Mouse (Mus musculus): ENCODE measurements around the gene Epo. TPM values are rescaled to one million over a fixed set of nuclear protein-coding genes. Genes with fewer than 3 reads are reported as not detected.

The Epo gene
- polyA plus RNA-seq, 1 experiment from 2014 or later: not detected

- peak; percentile 89 for ATAC-seq (ENCODE audit: low FRiP score, low TSS enrichment)
- peaks cover 10% of the 10 kb centered on the region for H3K4me1 ChIP-seq (ENCODE audit: control insufficient read depth, insufficient read depth, low read length)
- H3K27me3 ChIP-seq (ENCODE audit: control insufficient read depth, insufficient read depth, low read length): no peaks in the 10 kb centered on the region
- peaks cover 6% of the 10 kb centered on the region; the same call in 1 of the 2 replicates for H3K36me3 ChIP-seq (ENCODE audit: control insufficient read depth, insufficient read depth, low read length)
- H3K4me2 ChIP-seq (replicated peaks; ENCODE audit: low read depth, low read length): peak overlapping the region; percentile 52
- 0% methylated on average over 30 of the region's 30 CpGs for WGBS
- peak overlapping the region; percentile 80; the same call in 1 of the 2 replicates for H3K9ac ChIP-seq (ENCODE audit: low read depth, low read length)
- H3K27ac ChIP-seq (ENCODE audit: low read depth, low read length): peak overlapping the region; percentile 65
- peak overlapping the region; percentile 50 for H3K4me3 ChIP-seq (ENCODE audit: low read length)
- H3K9me3 ChIP-seq (ENCODE audit: control insufficient read depth, low read length): no peaks in the 10 kb centered on the region
These were observed 30.4 kb downstream of the Epo start for GRCm38 (mm10) chr5:137502667-137503110.

- WGBS: 2% methylated on average over 64 of the region's 64 CpGs
- peak within 1 kb of the TSS; percentile 92 for H3K27ac ChIP-seq (ENCODE audit: low read depth, low read length)
- ATAC-seq (ENCODE audit: low FRiP score, low TSS enrichment): peak; percentile 96
- H3K9me3 ChIP-seq (ENCODE audit: control insufficient read depth, low read length): no peaks in the 10 kb centered on the region
- H3K36me3 ChIP-seq (ENCODE audit: control insufficient read depth, insufficient read depth, low read length): peaks cover 6% of the 10 kb centered on the region; the same call in 1 of the 2 replicates
- peak within 1 kb of the TSS; percentile 50 for H3K4me3 ChIP-seq (ENCODE audit: low read length)
- peak within 1 kb of the TSS; percentile 80 for H3K9ac ChIP-seq (ENCODE audit: low read depth, low read length)
- H3K4me1 ChIP-seq (ENCODE audit: control insufficient read depth, insufficient read depth, low read length): peaks cover 10% of the 10 kb centered on the region
- no peaks in the 10 kb centered on the region for H3K27me3 ChIP-seq (ENCODE audit: control insufficient read depth, insufficient read depth, low read length)
- H3K4me2 ChIP-seq (replicated peaks; ENCODE audit: low read depth, low read length): peak within 1 kb of the TSS; percentile 82
These were observed 31.1 kb downstream of the Epo start, which contains the start of gene Pop7 for GRCm38 (mm10) chr5:137501709-137502666. Pop7 (minus strand) TSS chr5:137502518.

GRCm38 (mm10) chr5:137500186-137500585 is 32.9 kb downstream of the Epo start:
- H3K27ac ChIP-seq (ENCODE audit: low read depth, low read length): no peak overlapping the region
- no peaks in the 10 kb centered on the region for H3K9me3 ChIP-seq (ENCODE audit: control insufficient read depth, low read length)
- no peaks in the 10 kb centered on the region for H3K27me3 ChIP-seq (ENCODE audit: control insufficient read depth, insufficient read depth, low read length)
- no peak overlapping the region for H3K9ac ChIP-seq (ENCODE audit: low read depth, low read length)
- peaks cover 10% of the 10 kb centered on the region for H3K4me1 ChIP-seq (ENCODE audit: control insufficient read depth, insufficient read depth, low read length)
- 90% methylated on average over 7 of the region's 7 CpGs for WGBS
- peaks cover 6% of the 10 kb centered on the region; the same call in 1 of the 2 replicates for H3K36me3 ChIP-seq (ENCODE audit: control insufficient read depth, insufficient read depth, low read length)
- no peak overlapping the region for H3K4me3 ChIP-seq (ENCODE audit: low read length)
- H3K4me2 ChIP-seq (replicated peaks; ENCODE audit: low read depth, low read length): no peak overlapping the region
- no peak for ATAC-seq (ENCODE audit: low FRiP score, low TSS enrichment)

- H3K9ac ChIP-seq (ENCODE audit: low read depth, low read length): no peak overlapping the region
- H3K4me3 ChIP-seq (ENCODE audit: low read length): no peak overlapping the region
- peaks cover 4% of the 10 kb centered on the region; the same call in 1 of the 2 replicates for H3K4me1 ChIP-seq (ENCODE audit: control insufficient read depth, insufficient read depth, low read length)
- H3K4me2 ChIP-seq (replicated peaks; ENCODE audit: low read depth, low read length): no peak overlapping the region
- no peaks in the 10 kb centered on the region for H3K27me3 ChIP-seq (ENCODE audit: control insufficient read depth, insufficient read depth, low read length)
- WGBS: 56% methylated on average over 13 of the region's 13 CpGs
- H3K9me3 ChIP-seq (ENCODE audit: control insufficient read depth, low read length): no peaks in the 10 kb centered on the region
- ATAC-seq (ENCODE audit: low FRiP score, low TSS enrichment): no peak
- H3K27ac ChIP-seq (ENCODE audit: low read depth, low read length): no peak overlapping the region
- H3K36me3 ChIP-seq (ENCODE audit: control insufficient read depth, insufficient read depth, low read length): no peaks in the 10 kb centered on the region
These were observed 39.2 kb downstream of the Epo start for GRCm38 (mm10) chr5:137493831-137494230.

GRCm38 (mm10) chr5:137491559-137491958 is 41.5 kb downstream of the Epo start:
- H3K4me2 ChIP-seq (replicated peaks; ENCODE audit: low read depth, low read length): no peak overlapping the region
- 36% methylated on average over 4 of the region's 4 CpGs for WGBS
- peaks cover 4% of the 10 kb centered on the region; the same call in 1 of the 2 replicates for H3K4me1 ChIP-seq (ENCODE audit: control insufficient read depth, insufficient read depth, low read length)
- ATAC-seq (ENCODE audit: low FRiP score, low TSS enrichment): no peak
- no peak overlapping the region for H3K4me3 ChIP-seq (ENCODE audit: low read length)
- H3K27me3 ChIP-seq (ENCODE audit: control insufficient read depth, insufficient read depth, low read length): 0 out of 2 replicates have a peak, but pooled peaks cover under 1% of the 10 kb centered on the region
- H3K9me3 ChIP-seq (ENCODE audit: control insufficient read depth, low read length): no peaks in the 10 kb centered on the region
- no peak overlapping the region for H3K9ac ChIP-seq (ENCODE audit: low read depth, low read length)
- no peak overlapping the region for H3K27ac ChIP-seq (ENCODE audit: low read depth, low read length)
- no peaks in the 10 kb centered on the region for H3K36me3 ChIP-seq (ENCODE audit: control insufficient read depth, insufficient read depth, low read length)

- H3K36me3 ChIP-seq (ENCODE audit: control insufficient read depth, insufficient read depth, low read length): no peaks in the 10 kb centered on the region
- H3K27ac ChIP-seq (ENCODE audit: low read depth, low read length): no peak overlapping the region
- WGBS: 85% methylated on average over 7 of the region's 7 CpGs
- peaks cover 4% of the 10 kb centered on the region; the same call in 1 of the 2 replicates for H3K4me1 ChIP-seq (ENCODE audit: control insufficient read depth, insufficient read depth, low read length)
- H3K4me2 ChIP-seq (replicated peaks; ENCODE audit: low read depth, low read length): no peak overlapping the region
- H3K9ac ChIP-seq (ENCODE audit: low read depth, low read length): no peak overlapping the region
- 0 out of 2 replicates have a peak, but pooled peaks cover 8% of the 10 kb centered on the region for H3K27me3 ChIP-seq (ENCODE audit: control insufficient read depth, insufficient read depth, low read length)
- no peak for ATAC-seq (ENCODE audit: low FRiP score, low TSS enrichment)
- H3K9me3 ChIP-seq (ENCODE audit: control insufficient read depth, low read length): no peaks in the 10 kb centered on the region
- no peak overlapping the region for H3K4me3 ChIP-seq (ENCODE audit: low read length)
These were observed 45.4 kb downstream of the Epo start for GRCm38 (mm10) chr5:137487616-137488015.

- Histone ChIP-seq H3K4me2 (replicated peaks; ENCODE audit: low read depth, low read length) (peak overlapping the region; percentile 47), H3K27ac (ENCODE audit: low read depth, low read length) (no peak overlapping the region), H3K36me3 (ENCODE audit: control insufficient read depth, insufficient read depth, low read length) (no peaks in the 10 kb centered on the region), H3K4me3 (ENCODE audit: low read length) (peak overlapping the region; percentile 27), H3K4me1 (ENCODE audit: control insufficient read depth, insufficient read depth, low read length) (no peaks in the 10 kb centered on the region), H3K9me3 (ENCODE audit: control insufficient read depth, low read length) (no peaks in the 10 kb centered on the region), H3K9ac (ENCODE audit: low read depth, low read length) (peak overlapping the region; percentile 9), H3K27me3 (ENCODE audit: control insufficient read depth, insufficient read depth, low read length) (0 out of 2 replicates have a peak, but pooled peaks cover 8% of the 10 kb centered on the region)
- 0 out of 2 replicates have a peak, but pooled peaks have one; percentile 21 for ATAC-seq (ENCODE audit: low FRiP score, low TSS enrichment)
- WGBS: 3% methylated on average over 17 of the region's 17 CpGs
These were observed 47.2 kb downstream of the Epo start for GRCm38 (mm10) chr5:137485851-137486155.

- H3K4me2 ChIP-seq (replicated peaks; ENCODE audit: low read depth, low read length): peak overlapping the region; percentile 47
- H3K36me3 ChIP-seq (ENCODE audit: control insufficient read depth, insufficient read depth, low read length): no peaks in the 10 kb centered on the region
- ATAC-seq (ENCODE audit: low FRiP score, low TSS enrichment): no peak
- no peaks in the 10 kb centered on the region for H3K9me3 ChIP-seq (ENCODE audit: control insufficient read depth, low read length)
- peak overlapping the region; percentile 9; the same call in 1 of the 2 replicates for H3K9ac ChIP-seq (ENCODE audit: low read depth, low read length)
- WGBS: 9% methylated on average over 30 of the region's 30 CpGs
- 0 out of 2 replicates have a peak, but pooled peaks cover 8% of the 10 kb centered on the region for H3K27me3 ChIP-seq (ENCODE audit: control insufficient read depth, insufficient read depth, low read length)
- peak overlapping the region; percentile 27 for H3K4me3 ChIP-seq (ENCODE audit: low read length)
- H3K27ac ChIP-seq (ENCODE audit: low read depth, low read length): no peak overlapping the region
- no peaks in the 10 kb centered on the region for H3K4me1 ChIP-seq (ENCODE audit: control insufficient read depth, insufficient read depth, low read length)
These were observed 47.8 kb downstream of the Epo start for GRCm38 (mm10) chr5:137485071-137485850.
